Mouse (Mus musculus): ENCODE results near the gene Prkacb.

- TF ChIP-seq CTCF (IDR thresholded peaks at IDR 0.05; ENCODE audit: low read depth, low read length) (no peak), GATA2 (IDR thresholded peaks at IDR 0.05; ENCODE audit: borderline replicate concordance, low read depth, low read length) (peak; percentile 88; the same call in 1 of the 2 replicates), GATA1 (IDR thresholded peaks at IDR 0.05; ENCODE audit: borderline replicate concordance, low read length) (no peak), TAL1 (conservative IDR thresholded peaks at IDR 0.05; ENCODE audit: low read depth, low read length) (peak; percentile 92), POLR2AphosphoS5 (IDR thresholded peaks at IDR 0.05; ENCODE audit: insufficient replicate concordance, low read depth, low read length) (no peak)
Observed at GRCm38 (mm10) chr3:146698982-146699381, 113.8 kb downstream of the Prkacb start.

Data from G1E (cell line).